Mouse (Mus musculus) kidney, embryonic 16.5 days (tissue): Measurements from ENCODE around the gene Ncoa7. TPM values are rescaled to one million over a fixed set of nuclear protein-coding genes. Genes with fewer than 3 reads are reported as not detected.

ENCODE experiments used
- ATAC-seq: fragments of 200-750 bp; cut with Nextera tagmentation; 2 replicates; pipeline ENCODE4 v1.8.0; 2017; ENCODE audit warnings: moderate TSS enrichment; ENCODE audit not compliant: low FRiP score, low TSS enrichment
- H3K27ac ChIP-seq: fragments of 300-500 bp; sonication (generic); 2 replicates; pipeline ENCODE4 v1.5.1; 2014; ENCODE audit warnings: low read length
- H3K27me3 ChIP-seq: fragments of 300-500 bp; sonication (generic); 2 replicates; pipeline ENCODE4 v1.6.1; 2014; ENCODE audit warnings: low read length, control low read depth, mixed read lengths; ENCODE audit not compliant: insufficient read depth
- H3K36me3 ChIP-seq: fragments of 300-500 bp; sonication (generic); 2 replicates; pipeline ENCODE4 v1.6.1; 2014; ENCODE audit warnings: low read length, control low read depth, mixed read lengths; ENCODE audit not compliant: insufficient read depth
- H3K4me1 ChIP-seq: fragments of 300-500 bp; sonication (generic); 2 replicates; pipeline ENCODE4 v1.6.1; 2014; ENCODE audit warnings: low read length, control low read depth, mixed read lengths; ENCODE audit not compliant: insufficient read depth
- H3K4me2 ChIP-seq: fragments of 300-500 bp; sonication (generic); replicated peaks from 2 replicates; pipeline ENCODE4 v1.6.1; 2014; ENCODE audit warnings: low read depth, low read length
- H3K4me3 ChIP-seq: fragments of 300-500 bp; sonication (generic); 2 replicates; pipeline ENCODE4 v1.5.1; 2014; ENCODE audit warnings: mild to moderate bottlenecking, low read length
- H3K9ac ChIP-seq: fragments of 300-500 bp; sonication (generic); replicated peaks from 2 replicates; pipeline ENCODE4 v1.6.1; 2014; ENCODE audit warnings: low read length
- H3K9me3 ChIP-seq: fragments of 300-500 bp; sonication (generic); 2 replicates; pipeline ENCODE4 v1.6.1; 2016; ENCODE audit warnings: low read length, control low read depth
- WGBS: fragments of 180-500 bp; shearing (Covaris S2); extraction: QIAGEN DNeasy Blood & Tissue Kit; methylation state at CpG from one replicate; pipeline ENCODE4 v1.1.7; 2014; 5-methylcytosine and 5-hydroxymethylcytosine counted together
- polyA plus RNA-seq: library from polyadenylated mRNA; unstranded; fragments of >200 nt; fragmentation: Nextera tagmentation; extraction: Ambion mirVana; gene quantifications from 2 replicates; pipeline ENCODE4 v1.2.1, GENCODE M21; 2015

The Ncoa7 gene
- polyA plus RNA-seq, 1 experiment from 2014 or later: 16.9 TPM

- Histone ChIP-seq H3K4me1 (0 out of 2 replicates have a peak, but pooled peaks cover 6% of the 10 kb centered on the region), H3K9ac (peak overlapping the region; percentile 90), H3K36me3 (no peaks in the 10 kb centered on the region), H3K27ac (peak overlapping the region; percentile 97), H3K27me3 (no peaks in the 10 kb centered on the region), H3K4me3 (peak overlapping the region; percentile 82), H3K9me3 (no peaks in the 10 kb centered on the region), H3K4me2 (peak overlapping the region; percentile 79)
- under 1% methylated on average over 49 of the region's 49 CpGs for WGBS
- ATAC-seq: peak; percentile 100
These were observed 184.8 kb downstream of the Ncoa7 start for GRCm38 (mm10) chr10:30618091-30618917.

GRCm38 (mm10) chr10:30613039-30613438 is 190.1 kb downstream of the Ncoa7 start:
- 86% methylated on average over 4 of the region's 4 CpGs for WGBS
- Histone ChIP-seq H3K27ac (no peak overlapping the region), H3K27me3 (no peaks in the 10 kb centered on the region), H3K9me3 (no peaks in the 10 kb centered on the region), H3K4me2 (no peak overlapping the region), H3K4me3 (no peak overlapping the region), H3K9ac (no peak overlapping the region), H3K36me3 (0 out of 2 replicates have a peak, but pooled peaks cover 4% of the 10 kb centered on the region), H3K4me1 (0 out of 2 replicates have a peak, but pooled peaks cover 4% of the 10 kb centered on the region)
- ATAC-seq: no peak

GRCm38 (mm10) chr10:30609614-30610013 is 193.5 kb downstream of the Ncoa7 start:
- H3K36me3 ChIP-seq: 0 out of 2 replicates have a peak, but pooled peaks cover 7% of the 10 kb centered on the region
- H3K9ac ChIP-seq: no peak overlapping the region
- H3K9me3 ChIP-seq: no peaks in the 10 kb centered on the region
- no peaks in the 10 kb centered on the region for H3K4me1 ChIP-seq
- no peak overlapping the region for H3K27ac ChIP-seq
- no peak for ATAC-seq
- no peaks in the 10 kb centered on the region for H3K27me3 ChIP-seq
- H3K4me2 ChIP-seq: no peak overlapping the region
- H3K4me3 ChIP-seq: no peak overlapping the region

GRCm38 (mm10) chr10:30608109-30608508 is 195.0 kb downstream of the Ncoa7 start:
- no peak overlapping the region for H3K4me2 ChIP-seq
- WGBS: 72% methylated on average over 2 of the region's 2 CpGs
- ATAC-seq: no peak

GRCm38 (mm10) chr10:30600542-30600966 is 202.6 kb downstream of the Ncoa7 start, which contains the start of gene Trmt11:
TSS of gene Trmt11 (minus strand) at chr10:30600749.
- peaks cover 13% of the 10 kb centered on the region for H3K4me1 ChIP-seq
- WGBS: 0% methylated on average over 25 of the region's 28 CpGs
- peak; percentile 98 for ATAC-seq
- H3K9ac ChIP-seq: peak within 1 kb of the TSS; percentile 87
- no peaks in the 10 kb centered on the region for H3K9me3 ChIP-seq
- H3K36me3 ChIP-seq: peaks cover 14% of the 10 kb centered on the region
- peak within 1 kb of the TSS; percentile 90 for H3K4me2 ChIP-seq
- no peaks in the 10 kb centered on the region for H3K27me3 ChIP-seq
- peak within 1 kb of the TSS; percentile 72 for H3K4me3 ChIP-seq
- H3K27ac ChIP-seq: peak within 1 kb of the TSS; percentile 83

More at GRCm38 (mm10) chr10:30608109-30608508, 195.0 kb downstream of the Ncoa7 start:
- no peak overlapping the region for H3K9ac ChIP-seq
- H3K27me3 ChIP-seq: no peaks in the 10 kb centered on the region
- no peaks in the 10 kb centered on the region for H3K4me1 ChIP-seq
- H3K27ac ChIP-seq: no peak overlapping the region
- H3K36me3 ChIP-seq: 0 out of 2 replicates have a peak, but pooled peaks cover 7% of the 10 kb centered on the region
- H3K4me3 ChIP-seq: no peak overlapping the region
- no peaks in the 10 kb centered on the region for H3K9me3 ChIP-seq

GRCm38 (mm10) chr10:30600094-30600534 is 203.0 kb downstream of the Ncoa7 start:
- peak; percentile 93 for ATAC-seq
- H3K36me3 ChIP-seq: peaks cover 17% of the 10 kb centered on the region
- H3K4me3 ChIP-seq: peak overlapping the region; percentile 72
- H3K4me1 ChIP-seq: peaks cover 13% of the 10 kb centered on the region
- H3K27me3 ChIP-seq: no peaks in the 10 kb centered on the region
- WGBS: 0% methylated on average over 27 of the region's 27 CpGs
- peak overlapping the region; percentile 83 for H3K27ac ChIP-seq
- H3K4me2 ChIP-seq: peak overlapping the region; percentile 90
- H3K9me3 ChIP-seq: no peaks in the 10 kb centered on the region
- peak overlapping the region; percentile 87 for H3K9ac ChIP-seq

GRCm38 (mm10) chr10:30587037-30587436 is 216.1 kb downstream of the Ncoa7 start:
- Histone ChIP-seq H3K4me3 (no peak overlapping the region), H3K27me3 (no peaks in the 10 kb centered on the region), H3K27ac (no peak overlapping the region), H3K36me3 (peaks cover 25% of the 10 kb centered on the region), H3K9me3 (no peaks in the 10 kb centered on the region), H3K4me1 (no peaks in the 10 kb centered on the region), H3K4me2 (no peak overlapping the region), H3K9ac (no peak overlapping the region)
- 70% methylated on average over 5 of the region's 5 CpGs for WGBS
- no peak for ATAC-seq

- Histone ChIP-seq H3K36me3 (peaks cover 26% of the 10 kb centered on the region), H3K4me2 (no peak overlapping the region), H3K4me1 (no peaks in the 10 kb centered on the region), H3K9ac (no peak overlapping the region), H3K9me3 (no peaks in the 10 kb centered on the region), H3K27me3 (no peaks in the 10 kb centered on the region), H3K4me3 (no peak overlapping the region), H3K27ac (no peak overlapping the region)
- no peak for ATAC-seq
- 82% methylated on average over 1 of the region's 1 CpGs for WGBS
These were observed 217.4 kb downstream of the Ncoa7 start for GRCm38 (mm10) chr10:30585691-30586090.
